Mouse (Mus musculus) heart, embryonic 15.5 days (tissue): ENCODE measurements around the gene Insr. TPM values are rescaled to one million over a fixed set of nuclear protein-coding genes. Genes with fewer than 3 reads are reported as not detected.
"Not testable (repeated sequence)": the region's sequence is repeated elsewhere in the genome, so short reads cannot be mapped to it uniquely, and the experiment has no call there.

ENCODE experiments used
- ATAC-seq: fragments of 200-750 bp; cut with Nextera tagmentation; replicated peaks from 2 replicates; pipeline ENCODE4 v1.8.0; 2017; ENCODE audit warnings: low read depth, moderate TSS enrichment; ENCODE audit not compliant: insufficient number of reproducible peaks, insufficient read depth, low FRiP score
- H3K27ac ChIP-seq: fragments of 300-500 bp; sonication (generic); 2 replicates; pipeline ENCODE4 v1.5.1; 2015; ENCODE audit warnings: mild to moderate bottlenecking, inconsistent platforms
- H3K27me3 ChIP-seq: fragments of 300-500 bp; sonication (generic); 2 replicates; pipeline ENCODE4 v1.6.1; 2015; ENCODE audit warnings: inconsistent platforms
- H3K36me3 ChIP-seq: fragments of 300-500 bp; sonication (generic); 2 replicates; pipeline ENCODE4 v1.6.1; 2015; ENCODE audit warnings: mild to moderate bottlenecking, inconsistent platforms
- H3K4me1 ChIP-seq: fragments of 300-500 bp; sonication (generic); replicated peaks from 2 replicates; pipeline ENCODE4 v1.6.1; 2015; ENCODE audit warnings: inconsistent platforms
- H3K4me2 ChIP-seq: fragments of 300-500 bp; sonication (generic); 2 replicates; pipeline ENCODE4 v1.6.1; 2015; ENCODE audit warnings: inconsistent platforms, mild to moderate bottlenecking, moderate library complexity
- H3K4me3 ChIP-seq: fragments of 300-500 bp; sonication (generic); 2 replicates; pipeline ENCODE4 v1.5.1; 2015; ENCODE audit warnings: mild to moderate bottlenecking, inconsistent platforms
- H3K9ac ChIP-seq: fragments of 300-500 bp; sonication (generic); 2 replicates; pipeline ENCODE4 v1.6.1; 2015; ENCODE audit warnings: mild to moderate bottlenecking, inconsistent platforms
- H3K9me3 ChIP-seq: fragments of 300-500 bp; sonication (generic); replicated peaks from 2 replicates; pipeline ENCODE4 v1.6.1; 2016; ENCODE audit warnings: inconsistent platforms
- WGBS: fragments of 180-500 bp; shearing (Covaris S2); methylation state at CpG from one replicate; pipeline ENCODE4 v1.1.7; 2015; ENCODE audit warnings: mixed read lengths; 5-methylcytosine and 5-hydroxymethylcytosine counted together
- polyA plus RNA-seq: library from polyadenylated mRNA; unstranded; fragments of >200 nt; fragmentation: Nextera tagmentation; extraction: Ambion mirVana; gene quantifications from 2 replicates; pipeline ENCODE4 v1.2.1, GENCODE M21; 2015

Insr gene
- polyA plus RNA-seq, result 50.5 and 58.4 TPM in 2 replicates

GRCm38 (mm10) chr8:3278934-3279720 is at the start of gene Insr:
Insr (minus strand) TSS chr8:3279617.
- peak within 1 kb of the TSS; percentile 73 for H3K4me3 ChIP-seq
- no peaks in the 10 kb centered on the region for H3K27me3 ChIP-seq
- WGBS, result under 1% methylated on average over 58 of the region's 61 CpGs

GRCm38 (mm10) chr8:3327538-3328245 is 48.3 kb upstream of the Insr start:
- Histone ChIP-seq H3K9ac (no peak overlapping the region), H3K9me3 (no peaks in the 10 kb centered on the region), H3K27me3 (no peaks in the 10 kb centered on the region), H3K27ac (no peak overlapping the region), H3K4me3 (no peak overlapping the region), H3K4me1 (no peaks in the 10 kb centered on the region), H3K36me3 (no peaks in the 10 kb centered on the region), H3K4me2 (no peak overlapping the region)
- WGBS, result 60% methylated on average over 8 of the region's 8 CpGs
- no peak for ATAC-seq

More at GRCm38 (mm10) chr8:3278934-3279720, at the start of gene Insr:
- Histone ChIP-seq H3K4me2 (peak within 1 kb of the TSS; percentile 73), H3K4me1 (peaks cover 33% of the 10 kb centered on the region), H3K9ac (peak within 1 kb of the TSS; percentile 91), H3K36me3 (no peaks in the 10 kb centered on the region), H3K9me3 (no peaks in the 10 kb centered on the region), H3K27ac (peak within 1 kb of the TSS; percentile 88)
- peak; percentile 93 for ATAC-seq

GRCm38 (mm10) chr8:3327056-3327455 is 47.6 kb upstream of the Insr start:
- ATAC-seq, result no peak
- Histone ChIP-seq H3K4me3 (no peak overlapping the region), H3K4me1 (no peaks in the 10 kb centered on the region), H3K36me3 (no peaks in the 10 kb centered on the region), H3K27me3 (no peaks in the 10 kb centered on the region), H3K9me3 (no peaks in the 10 kb centered on the region), H3K4me2 (no peak overlapping the region), H3K27ac (no peak overlapping the region), H3K9ac (no peak overlapping the region)
- WGBS, result 71% methylated on average over 1 of the region's 1 CpGs

GRCm38 (mm10) chr8:3324253-3324652 is 44.8 kb upstream of the Insr start:
- WGBS, result 62% methylated on average over 2 of the region's 2 CpGs
- ATAC-seq, result no peak
- Histone ChIP-seq H3K4me1 (no peaks in the 10 kb centered on the region), H3K36me3 (no peaks in the 10 kb centered on the region), H3K27me3 (no peaks in the 10 kb centered on the region), H3K9ac (no peak overlapping the region), H3K4me3 (no peak overlapping the region), H3K27ac (no peak overlapping the region), H3K4me2 (no peak overlapping the region), H3K9me3 (no peaks in the 10 kb centered on the region)

- H3K27me3 ChIP-seq, H3K27ac ChIP-seq, H3K4me1 ChIP-seq, H3K36me3 ChIP-seq, H3K4me2 ChIP-seq, ATAC-seq, H3K9ac ChIP-seq, H3K9me3 ChIP-seq, H3K4me3 ChIP-seq: not testable (repeated sequence)
- 95% methylated on average over 11 of the region's 11 CpGs for WGBS
These were observed 39.9 kb upstream of the Insr start for GRCm38 (mm10) chr8:3319267-3319666.

- no peaks in the 10 kb centered on the region for H3K9me3 ChIP-seq
- no peak for ATAC-seq
- H3K27me3 ChIP-seq, result no peaks in the 10 kb centered on the region
- no peak overlapping the region for H3K9ac ChIP-seq
- no peak overlapping the region for H3K4me2 ChIP-seq
- H3K27ac ChIP-seq, result no peak overlapping the region
- H3K4me1 ChIP-seq, result no peaks in the 10 kb centered on the region
- 72% methylated on average over 5 of the region's 5 CpGs for WGBS
- H3K36me3 ChIP-seq, result no peaks in the 10 kb centered on the region
- H3K4me3 ChIP-seq, result no peak overlapping the region
These were observed 37.2 kb upstream of the Insr start for GRCm38 (mm10) chr8:3316585-3316984.

- Histone ChIP-seq H3K36me3 (no peaks in the 10 kb centered on the region), H3K4me2 (no peak overlapping the region), H3K27ac (no peak overlapping the region), H3K4me1 (no peaks in the 10 kb centered on the region), H3K9me3 (no peaks in the 10 kb centered on the region), H3K4me3 (no peak overlapping the region), H3K27me3 (no peaks in the 10 kb centered on the region), H3K9ac (no peak overlapping the region)
- WGBS, result 75% methylated on average over 2 of the region's 2 CpGs
- ATAC-seq, result no peak
These were observed 34.9 kb upstream of the Insr start for GRCm38 (mm10) chr8:3314345-3314744.

- WGBS, result 59% methylated on average over 3 of the region's 3 CpGs
- H3K4me3 ChIP-seq, result no peak overlapping the region
- no peak for ATAC-seq
- H3K9ac ChIP-seq, result no peak overlapping the region
- H3K27me3 ChIP-seq, result no peaks in the 10 kb centered on the region
- no peaks in the 10 kb centered on the region for H3K9me3 ChIP-seq
- no peak overlapping the region for H3K27ac ChIP-seq
- no peaks in the 10 kb centered on the region for H3K4me1 ChIP-seq
- no peak overlapping the region for H3K4me2 ChIP-seq
- no peaks in the 10 kb centered on the region for H3K36me3 ChIP-seq
These were observed 34.4 kb upstream of the Insr start for GRCm38 (mm10) chr8:3313843-3314242.

- WGBS, result 78% methylated on average over 1 of the region's 1 CpGs
- ATAC-seq, result not testable (repeated sequence)
These were observed 34.0 kb upstream of the Insr start for GRCm38 (mm10) chr8:3313417-3313816.

GRCm38 (mm10) chr8:3311482-3311881 is 32.1 kb upstream of the Insr start:
- no peak; the same call in 1 of the 2 replicates for ATAC-seq
- Histone ChIP-seq H3K9me3 (no peaks in the 10 kb centered on the region; the same call in 1 of the 2 replicates), H3K27me3 (no peaks in the 10 kb centered on the region), H3K9ac (no peak overlapping the region), H3K4me2 (no peak overlapping the region), H3K27ac (no peak overlapping the region), H3K4me3 (no peak overlapping the region), H3K36me3 (no peaks in the 10 kb centered on the region), H3K4me1 (no peaks in the 10 kb centered on the region)
- WGBS, result 67% methylated on average over 4 of the region's 4 CpGs

More at GRCm38 (mm10) chr8:3313417-3313816, 34.0 kb upstream of the Insr start:
- H3K36me3 ChIP-seq, H3K27ac ChIP-seq, H3K4me1 ChIP-seq, H3K4me3 ChIP-seq, H3K9ac ChIP-seq, H3K9me3 ChIP-seq, H3K27me3 ChIP-seq, H3K4me2 ChIP-seq: not testable (repeated sequence)

GRCm38 (mm10) chr8:3309636-3310035 is 30.2 kb upstream of the Insr start:
- Histone ChIP-seq H3K4me3 (no peak overlapping the region), H3K27me3 (no peaks in the 10 kb centered on the region), H3K4me1 (no peaks in the 10 kb centered on the region), H3K9me3 (no peaks in the 10 kb centered on the region; the same call in 1 of the 2 replicates), H3K9ac (no peak overlapping the region), H3K27ac (no peak overlapping the region), H3K36me3 (no peaks in the 10 kb centered on the region), H3K4me2 (no peak overlapping the region)
- WGBS, result 77% methylated on average over 11 of the region's 11 CpGs
- ATAC-seq, result no peak
